Mouse (Mus musculus) lung, postnatal 0 days (tissue): ENCODE measurements at regions not wholly inside any gene's neighbourhood (a gene's known extent, or its start where the extent isn't known, plus 50 kb on each side); places are given as distances from the start of the nearest gene placed in this dataset.

Source experiments
- ATAC-seq: fragments of 200-750 bp; cut with Nextera tagmentation; 2 replicates; pipeline ENCODE4 v1.8.0; 2017; ENCODE audit warnings: moderate library complexity
- DNase-seq: peaks from one replicate; pipeline ENCODE4 v3.0.0-alpha.2; 2016; ENCODE audit warnings: low spot score
- H3K27ac ChIP-seq: fragments of 300-500 bp; sonication (generic); 2 replicates; pipeline ENCODE4 v1.5.1; 2014; ENCODE audit warnings: antibody characterized with exemption, mild to moderate bottlenecking, low read length, mixed read lengths
- H3K27me3 ChIP-seq: fragments of 300-500 bp; sonication (generic); replicated peaks from 2 replicates; pipeline ENCODE4 v1.6.1; 2014; ENCODE audit warnings: low read length, mixed read lengths; ENCODE audit not compliant: insufficient read depth
- H3K36me3 ChIP-seq: fragments of 300-500 bp; sonication (generic); 2 replicates; pipeline ENCODE4 v1.6.1; 2014; ENCODE audit warnings: low read length, mixed read lengths; ENCODE audit not compliant: insufficient read depth
- H3K4me1 ChIP-seq: fragments of 300-500 bp; sonication (generic); 2 replicates; pipeline ENCODE4 v1.6.1; 2014; ENCODE audit warnings: antibody characterized with exemption, low read depth, low read length, mixed read lengths; ENCODE audit not compliant: insufficient read depth
- H3K4me2 ChIP-seq: fragments of 300-500 bp; sonication (generic); replicated peaks from 2 replicates; pipeline ENCODE4 v1.6.1; 2014; ENCODE audit warnings: low read depth, mild to moderate bottlenecking, low read length, moderate library complexity, mixed read lengths
- H3K4me3 ChIP-seq: fragments of 300-500 bp; sonication (generic); 2 replicates; pipeline ENCODE4 v1.5.1; 2014; ENCODE audit warnings: low read depth, low read length
- H3K9ac ChIP-seq: fragments of 300-500 bp; sonication (generic); replicated peaks from 2 replicates; pipeline ENCODE4 v1.6.1; 2014; ENCODE audit warnings: low read depth, mild to moderate bottlenecking
- H3K9me3 ChIP-seq: fragments of 300-500 bp; sonication (generic); 2 replicates; pipeline ENCODE4 v1.6.1; 2016; ENCODE audit warnings: low read length, mixed read lengths
- CTCF ChIP-seq: IDR thresholded peaks from 2 replicates; pipeline ENCODE4 v1.5.1; 2016; ENCODE audit warnings: antibody characterized with exemption, mild to moderate bottlenecking
- EP300 ChIP-seq: IDR thresholded peaks from 2 replicates; pipeline ENCODE4 v1.6.1; 2016; ENCODE audit warnings: antibody characterized with exemption, mild to moderate bottlenecking, control low read depth
- WGBS: fragments of 180-500 bp; shearing (Covaris S2); extraction: QIAGEN DNeasy Blood & Tissue Kit; methylation state at CpG from one replicate; pipeline ENCODE4 v1.1.7; 2014; 5-methylcytosine and 5-hydroxymethylcytosine counted together

DNA sequence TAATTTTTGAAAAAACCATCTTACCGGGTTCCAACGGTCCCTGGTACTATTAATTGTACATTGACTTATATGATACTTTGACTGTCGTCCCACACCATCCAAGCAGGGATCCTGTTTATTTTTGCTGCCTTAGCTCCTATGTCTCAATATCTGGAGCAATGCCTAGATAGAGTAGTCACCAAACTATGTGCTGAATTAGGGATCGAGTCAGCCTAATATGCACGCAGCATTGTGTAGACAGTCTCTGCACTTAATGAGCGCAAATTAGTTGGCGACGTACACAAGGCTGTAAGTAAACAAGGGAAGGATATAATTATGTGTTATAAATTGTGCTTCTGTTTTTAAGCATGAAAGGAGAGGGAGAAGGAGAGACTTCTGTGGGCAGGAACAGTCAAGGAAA lies 1140.1 kb upstream of the Gulo start:
- no peaks in the 10 kb centered on the region for H3K36me3 ChIP-seq

DNA sequence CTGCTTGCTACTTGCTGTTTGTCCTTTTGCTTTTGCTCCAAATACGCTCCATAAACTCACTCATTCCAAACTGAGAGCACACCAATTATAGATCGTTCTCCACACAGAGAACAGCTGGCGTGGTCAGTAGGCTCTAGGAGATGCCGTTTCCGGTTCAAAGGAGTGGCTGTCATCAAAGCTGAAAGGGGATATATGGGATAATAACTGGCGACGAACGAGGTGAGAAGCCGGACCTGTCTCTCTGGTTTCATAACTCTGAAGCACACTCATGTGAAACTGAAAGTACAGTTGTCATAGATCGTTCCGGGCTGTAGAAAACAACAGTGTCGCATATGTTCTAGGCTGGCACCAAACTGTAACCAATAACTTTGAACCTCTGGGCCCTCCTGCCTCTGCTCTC lies 1137.6 kb upstream of the Gulo start:
- no peak for TF ChIP-seq CTCF
- TF ChIP-seq EP300: no peak
- ATAC-seq: peak; percentile 41
- Histone ChIP-seq H3K4me2 (peak overlapping the region; percentile 32), H3K4me3 (no peak overlapping the region), H3K4me1 (no peaks in the 10 kb centered on the region), H3K27ac (no peak overlapping the region), H3K27me3 (no peaks in the 10 kb centered on the region), H3K9ac (no peak overlapping the region), H3K9me3 (no peaks in the 10 kb centered on the region), H3K36me3 (no peaks in the 10 kb centered on the region)
- 41% methylated on average over 12 of the region's 12 CpGs for WGBS
- DNase-seq: peak; percentile 55

More for the DNA sequence above, 1140.1 kb upstream of the Gulo start:
- Histone ChIP-seq H3K9ac (no peak overlapping the region), H3K4me1 (no peaks in the 10 kb centered on the region), H3K4me2 (no peak overlapping the region), H3K27me3 (no peaks in the 10 kb centered on the region), H3K4me3 (no peak overlapping the region), H3K27ac (no peak overlapping the region), H3K9me3 (no peaks in the 10 kb centered on the region)
- ATAC-seq: peak; percentile 71
- WGBS: 54% methylated on average over 8 of the region's 8 CpGs
- TF ChIP-seq EP300: no peak
- no peak for TF ChIP-seq CTCF
- peak; percentile 83 for DNase-seq

DNA sequence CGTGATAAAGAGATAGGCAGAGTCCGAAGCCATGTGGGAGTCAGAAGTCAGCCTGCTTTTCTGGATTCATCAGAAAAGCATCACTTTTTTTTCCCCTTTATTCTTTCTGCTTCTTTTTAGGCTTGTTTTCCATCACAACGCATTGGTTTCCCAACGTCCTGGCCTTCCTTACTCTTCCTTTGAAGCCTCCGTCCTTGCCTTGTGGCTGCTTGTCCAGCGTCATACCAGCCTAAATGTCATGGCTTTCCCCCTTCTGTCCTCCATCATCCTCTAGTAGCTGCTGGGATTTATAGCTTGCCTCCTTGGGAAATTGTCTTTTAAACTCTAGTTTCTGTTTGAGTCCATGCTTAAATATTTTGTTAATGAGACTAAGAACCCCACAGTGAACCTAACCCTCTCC lies 1136.0 kb upstream of the Gulo start:
- Histone ChIP-seq H3K27me3 (no peaks in the 10 kb centered on the region), H3K4me2 (no peak overlapping the region), H3K9me3 (no peaks in the 10 kb centered on the region), H3K4me3 (no peak overlapping the region), H3K27ac (no peak overlapping the region), H3K36me3 (no peaks in the 10 kb centered on the region), H3K4me1 (no peaks in the 10 kb centered on the region), H3K9ac (no peak overlapping the region)
- DNase-seq (no peak), ATAC-seq (no peak)
- TF ChIP-seq CTCF (no peak), EP300 (no peak)
- 96% methylated on average over 6 of the region's 6 CpGs for WGBS

DNA sequence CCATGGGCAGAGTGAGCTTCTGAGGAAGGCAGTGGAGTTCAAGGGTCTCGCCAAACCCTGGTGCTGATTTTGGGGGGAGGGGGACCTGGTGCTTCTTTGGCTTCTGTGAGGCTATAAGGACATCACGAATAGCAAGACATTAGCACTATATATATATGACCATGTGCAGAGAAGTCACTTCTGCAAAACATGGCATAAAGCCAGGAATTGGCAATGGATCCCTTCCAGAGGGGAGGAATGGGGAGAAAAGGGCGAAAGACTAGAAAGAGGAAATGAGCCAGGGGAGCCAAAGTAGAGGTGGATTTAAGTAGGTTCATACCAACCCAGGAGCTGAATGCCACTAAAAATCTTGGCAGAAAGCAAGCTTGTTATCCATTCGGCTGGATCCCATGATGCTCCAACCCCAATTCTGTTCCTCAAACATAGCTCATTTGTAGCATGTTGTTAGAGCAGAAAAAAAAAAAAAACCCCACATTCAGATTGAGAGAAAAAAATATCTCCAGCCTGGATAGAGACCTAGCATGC lies 1135.5 kb upstream of the Gulo start:
- Histone ChIP-seq H3K36me3 (no peaks in the 10 kb centered on the region), H3K4me2 (no peak overlapping the region), H3K27ac (no peak overlapping the region), H3K4me1 (no peaks in the 10 kb centered on the region), H3K9ac (no peak overlapping the region), H3K4me3 (no peak overlapping the region), H3K9me3 (no peaks in the 10 kb centered on the region), H3K27me3 (no peaks in the 10 kb centered on the region)
- DNase-seq (no peak), ATAC-seq (no peak)
- 71% methylated on average over 4 of the region's 4 CpGs for WGBS
- no peak for TF ChIP-seq EP300
- TF ChIP-seq CTCF: no peak

DNA sequence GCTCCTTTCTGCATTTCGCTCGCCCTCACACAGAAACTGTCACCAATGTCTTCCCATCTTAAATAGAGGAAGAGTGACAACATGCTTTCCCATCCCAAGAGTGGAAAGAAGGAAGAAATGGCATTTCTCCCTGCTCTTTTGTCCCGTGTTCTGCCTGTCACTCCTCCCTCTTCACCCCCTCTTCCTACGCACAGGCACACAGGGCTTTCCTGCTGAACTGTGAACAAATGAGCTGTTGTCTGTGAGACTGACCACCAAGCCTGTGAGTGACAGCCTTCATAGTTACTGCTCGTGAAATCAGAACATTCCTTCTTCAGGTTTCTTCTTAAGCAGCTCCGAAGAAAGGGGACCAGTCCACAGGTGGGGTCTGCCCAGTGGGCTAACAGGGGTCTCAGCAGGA lies 1134.8 kb upstream of the Gulo start:
- no peak for ATAC-seq

DNA sequence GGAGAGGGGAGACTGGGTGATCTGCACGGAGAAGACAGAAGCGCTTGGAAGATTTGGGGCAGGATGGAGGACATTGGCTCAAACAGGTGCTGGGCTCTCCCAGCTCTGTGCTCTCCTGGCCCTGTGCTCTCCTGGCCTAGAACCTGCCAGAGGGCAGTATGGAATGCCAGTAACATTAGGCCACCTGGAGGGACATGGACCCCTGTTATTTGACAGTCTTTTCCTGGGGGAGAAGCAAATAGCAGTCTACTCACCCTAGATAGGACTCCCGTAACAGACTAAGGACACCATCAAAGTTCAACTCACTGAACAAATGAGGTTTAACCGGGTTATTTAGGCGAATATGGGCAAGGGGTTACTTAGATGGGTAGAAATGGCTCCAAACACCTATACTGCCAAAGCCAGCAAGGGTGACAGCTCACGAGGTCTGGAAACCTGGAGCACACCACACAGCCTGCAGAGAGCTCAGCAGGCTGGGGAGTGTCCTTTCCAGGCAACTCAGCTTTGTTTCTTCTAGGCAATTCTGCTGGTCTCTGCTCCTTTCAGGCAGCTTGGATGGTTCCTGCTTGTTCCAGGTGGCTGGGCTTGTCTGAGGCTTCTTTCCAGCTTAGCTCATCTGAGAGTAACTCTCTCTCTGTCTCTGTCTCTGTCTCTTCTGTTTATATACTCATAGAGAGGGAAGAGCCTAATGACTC lies 1133.7 kb upstream of the Gulo start:
- no peaks in the 10 kb centered on the region for H3K27me3 ChIP-seq
- WGBS: 91% methylated on average over 6 of the region's 6 CpGs

More for the DNA sequence above, 1134.8 kb upstream of the Gulo start:
- H3K9ac ChIP-seq: no peak overlapping the region
- no peak overlapping the region for H3K4me3 ChIP-seq
- no peak overlapping the region for H3K4me2 ChIP-seq
- TF ChIP-seq EP300 (no peak), CTCF (no peak)
- no peaks in the 10 kb centered on the region for H3K4me1 ChIP-seq
- no peak for DNase-seq
- H3K36me3 ChIP-seq: no peaks in the 10 kb centered on the region
- 63% methylated on average over 6 of the region's 6 CpGs for WGBS
- H3K27ac ChIP-seq: no peak overlapping the region
- H3K27me3 ChIP-seq: no peaks in the 10 kb centered on the region
- H3K9me3 ChIP-seq: no peaks in the 10 kb centered on the region

More for the DNA sequence above, 1133.7 kb upstream of the Gulo start:
- DNase-seq: no peak
- Histone ChIP-seq H3K4me3 (no peak overlapping the region), H3K4me2 (no peak overlapping the region), H3K9me3 (no peaks in the 10 kb centered on the region), H3K36me3 (no peaks in the 10 kb centered on the region), H3K9ac (no peak overlapping the region), H3K27ac (no peak overlapping the region), H3K4me1 (no peaks in the 10 kb centered on the region)
- no peak for ATAC-seq
- TF ChIP-seq CTCF: no peak
- TF ChIP-seq EP300: no peak
